Mouse (Mus musculus): ENCODE measurements at regions not wholly inside any gene's neighbourhood (a gene's known extent, or its start where the extent isn't known, plus 50 kb on each side); places are given as distances from the start of the nearest gene placed in this dataset.

DNA sequence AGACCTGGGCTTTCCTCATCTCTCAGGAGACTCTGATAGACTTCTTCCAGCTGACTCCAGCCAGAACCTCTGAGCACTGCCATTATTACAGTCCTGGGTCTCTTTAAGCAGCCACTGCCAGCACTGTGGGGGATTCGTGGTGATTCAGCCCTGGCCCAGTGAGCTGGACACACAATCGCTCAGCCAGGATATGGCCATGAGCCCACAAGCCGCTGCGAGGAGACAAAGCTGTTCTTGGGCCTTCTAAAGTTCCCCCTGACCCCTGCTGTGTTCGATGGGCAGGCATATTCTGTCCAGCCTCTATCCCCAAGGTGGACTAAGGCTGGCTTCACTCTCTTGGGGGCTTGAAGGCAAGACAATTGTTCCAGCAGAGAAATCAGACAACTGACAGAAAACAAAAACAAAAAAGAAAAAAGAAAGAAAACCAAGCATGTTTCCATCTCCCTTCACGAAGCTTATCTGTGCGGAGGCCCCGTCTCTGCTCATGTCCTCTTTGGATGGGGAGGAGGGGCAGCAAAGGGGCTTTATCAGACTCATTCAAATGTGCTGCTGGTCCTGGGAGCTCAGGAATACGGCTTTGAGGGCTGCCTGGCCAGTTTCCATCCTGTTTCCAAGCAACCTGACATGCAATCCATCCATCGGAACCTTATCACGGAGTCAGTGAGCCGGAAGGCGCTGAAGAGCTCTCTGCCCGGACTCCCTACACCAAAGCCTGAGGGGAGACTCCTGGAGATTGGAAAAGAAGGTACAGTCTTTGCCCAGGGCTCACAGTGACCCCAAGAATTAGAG is 362.0 kb downstream of the Sox9 start:
- TF ChIP-seq CTCF (IDR thresholded peaks at IDR 0.05; ENCODE audit: borderline replicate concordance, extremely low read depth, insufficient read depth, insufficient read length) (no peak), POLR2A (IDR thresholded peaks at IDR 0.05; ENCODE audit: borderline replicate concordance, extremely low read depth, insufficient read depth, insufficient read length, poor library complexity, severe bottlenecking) (no peak)

Measured in brain, embryonic 14.5 days (tissue).